Mouse (Mus musculus) CH12.LX (cell line): ENCODE results near the gene Rhpn2. TPM values are rescaled to one million over a fixed set of nuclear protein-coding genes. Genes with fewer than 3 reads are reported as not detected.
A peak's percentile ranks its signal among the peaks of the same experiment; 100 is the strongest.

Experiments used
- DNase-seq: peaks from one replicate; pipeline ENCODE4 v3.0.0-alpha.2; 2013; ENCODE audit errors: extremely low read depth
- H3K27ac ChIP-seq: 2 replicates; pipeline ENCODE4 v1.5.1; 2012; ENCODE audit warnings: low read depth, mild to moderate bottlenecking, control low read depth, moderate library complexity; ENCODE audit not compliant: insufficient read depth
- H3K27me3 ChIP-seq: replicated peaks from 2 replicates; pipeline ENCODE3; 2012; ENCODE audit warnings: inconsistent platforms
- H3K36me3 ChIP-seq, 2 experiments: replicated peaks in 1 of 2; 2 replicates each; pipeline versions ENCODE3 to v1.6.1; 2012; ENCODE audit warnings: inconsistent platforms in 1 of 2, low read length in 1 of 2, mild to moderate bottlenecking in 1 of 2, mixed read lengths in 1 of 2, moderate library complexity in 1 of 2; ENCODE audit not compliant: control insufficient read depth in 1 of 2, insufficient read depth in 1 of 2
- H3K4me1 ChIP-seq, 2 experiments: 2 replicates each; pipeline ENCODE4 v1.6.1; 2012; ENCODE audit warnings: inconsistent platforms in 1 of 2, moderate library complexity in 1 of 2; ENCODE audit not compliant: insufficient read depth in 2 of 2, control insufficient read depth in 1 of 2
- H3K4me2 ChIP-seq: 2 replicates; pipeline ENCODE4 v1.6.1; 2012; ENCODE audit warnings: low read depth, mild to moderate bottlenecking, control low read depth; ENCODE audit not compliant: poor library complexity, insufficient read depth, severe bottlenecking
- H3K4me3 ChIP-seq, 3 experiments: fragments of 150-350 bp in 1 of 3; sonication (generic) in 1 of 3; replicated peaks in 1 of 3; 2 replicates each; pipeline versions ENCODE3 to v1.5.1; 2011 to 2012; ENCODE audit warnings: low read depth in 2 of 3, low read length in 2 of 3, mild to moderate bottlenecking in 2 of 3, moderate library complexity in 2 of 3, control low read depth in 1 of 3, improper control_type of control experiment in 1 of 3, inconsistent platforms in 1 of 3, mixed read lengths in 1 of 3; ENCODE audit not compliant: poor library complexity in 1 of 3
- H3K79me2 ChIP-seq: replicated peaks from 2 replicates; pipeline ENCODE4 v1.6.1; 2012; ENCODE audit warnings: mild to moderate bottlenecking, moderate library complexity; ENCODE audit not compliant: control insufficient read depth, poor library complexity, insufficient read depth, severe bottlenecking; ENCODE audit errors: extremely low read depth
- H3K9ac ChIP-seq: 2 replicates; pipeline ENCODE4 v1.6.1; 2012; ENCODE audit warnings: low read depth, mild to moderate bottlenecking, control low read depth, moderate library complexity; ENCODE audit not compliant: insufficient read depth
- H3K9me3 ChIP-seq: replicated peaks from 2 replicates; pipeline ENCODE3; 2012; ENCODE audit warnings: low read length, inconsistent platforms, mixed read lengths
- BHLHE40 ChIP-seq: IDR thresholded peaks from 2 replicates; pipeline ENCODE4 v1.6.1; 2011; ENCODE audit warnings: mild to moderate bottlenecking, low read depth, low read length, improper control_type of control experiment
- CHD1 ChIP-seq: IDR thresholded peaks from 2 replicates; pipeline ENCODE4 v1.6.1; 2012; ENCODE audit warnings: low read depth, low read length, improper control_type of control experiment, inconsistent platforms
- CHD2 ChIP-seq: IDR thresholded peaks from 2 replicates; pipeline ENCODE4 v1.6.1; 2011; ENCODE audit warnings: low read length, improper control_type of control experiment
- CTCF ChIP-seq, 2 experiments: IDR thresholded peaks in 1 of 2; conservative IDR thresholded peaks in 1 of 2; 2 replicates each; pipeline ENCODE4 v1.5.1; 2011 to 2012; ENCODE audit warnings: low read depth in 2 of 2, low read length in 2 of 2, improper control_type of control experiment in 1 of 2, inconsistent platforms in 1 of 2, mild to moderate bottlenecking in 1 of 2, moderate library complexity in 1 of 2
- E2F4 ChIP-seq: IDR thresholded peaks from 2 replicates; pipeline ENCODE4 v1.6.1; 2011; ENCODE audit warnings: low read depth, low read length, improper control_type of control experiment; ENCODE audit not compliant: insufficient replicate concordance
- HCFC1 ChIP-seq: IDR thresholded peaks from 2 replicates; pipeline ENCODE4 v1.6.1; 2012; ENCODE audit warnings: low read depth, mild to moderate bottlenecking, inconsistent platforms, low read length, improper control_type of control experiment
- KAT2A ChIP-seq: IDR thresholded peaks from 2 replicates; pipeline ENCODE4 v1.6.1; 2012; ENCODE audit warnings: low read length, improper control_type of control experiment, inconsistent platforms; ENCODE audit not compliant: insufficient replicate concordance
- MAX ChIP-seq: IDR thresholded peaks from 2 replicates; pipeline ENCODE4 v1.6.1; 2011; ENCODE audit warnings: low read length, improper control_type of control experiment
- MAZ ChIP-seq: IDR thresholded peaks from 2 replicates; pipeline ENCODE4 v1.6.1; 2012; ENCODE audit warnings: low read depth, mild to moderate bottlenecking, inconsistent platforms, low read length, improper control_type of control experiment, moderate library complexity
- MXI1 ChIP-seq: IDR thresholded peaks from 2 replicates; pipeline ENCODE4 v1.6.1; 2011; ENCODE audit warnings: mild to moderate bottlenecking, low read depth, low read length, improper control_type of control experiment
- NELFE ChIP-seq: IDR thresholded peaks from 2 replicates; pipeline ENCODE4 v1.6.1; 2011; ENCODE audit warnings: low read depth, low read length, improper control_type of control experiment
- NRF1 ChIP-seq: IDR thresholded peaks from 2 replicates; pipeline ENCODE4 v1.6.1; 2014; ENCODE audit warnings: low read depth, mild to moderate bottlenecking, inconsistent platforms, low read length, improper control_type of control experiment, moderate library complexity
- POLR2A ChIP-seq: IDR thresholded peaks from 2 replicates; pipeline ENCODE4 v1.6.1; 2011; ENCODE audit warnings: low read depth, mild to moderate bottlenecking, improper control_type of control experiment, low read length
- POLR2AphosphoS2 ChIP-seq: IDR thresholded peaks from 2 replicates; pipeline ENCODE4 v1.6.1; 2011; ENCODE audit warnings: low read depth, low read length, improper control_type of control experiment
- RAD21 ChIP-seq: IDR thresholded peaks from 2 replicates; pipeline ENCODE4 v1.6.1; 2011; ENCODE audit warnings: low read depth, mild to moderate bottlenecking, low read length, improper control_type of control experiment, moderate library complexity
- SMC3 ChIP-seq: IDR thresholded peaks from 2 replicates; pipeline ENCODE4 v1.6.1; 2011; ENCODE audit warnings: low read depth, low read length, improper control_type of control experiment
- TCF12 ChIP-seq: IDR thresholded peaks from 2 replicates; pipeline ENCODE4 v1.6.1; 2014; ENCODE audit warnings: low read depth, mild to moderate bottlenecking, inconsistent platforms, low read length, improper control_type of control experiment
- UBTF ChIP-seq: IDR thresholded peaks from 2 replicates; pipeline ENCODE4 v1.6.1; 2012; ENCODE audit warnings: low read depth, mild to moderate bottlenecking, inconsistent platforms, low read length, improper control_type of control experiment, moderate library complexity
- USF1 ChIP-seq: IDR thresholded peaks from 2 replicates; pipeline ENCODE4 v1.6.1; 2014; ENCODE audit warnings: low read depth, mild to moderate bottlenecking, inconsistent platforms, low read length, improper control_type of control experiment
- ZC3H11A ChIP-seq: IDR thresholded peaks from 2 replicates; pipeline ENCODE4 v1.6.1; 2012; ENCODE audit warnings: low read depth, mild to moderate bottlenecking, inconsistent platforms, low read length, improper control_type of control experiment
- ZNF384 ChIP-seq: IDR thresholded peaks from 2 replicates; pipeline ENCODE4 v1.6.1; 2012; ENCODE audit warnings: low read depth, low read length, improper control_type of control experiment, inconsistent platforms
- dilution Hi-C: fragments of 300-500 bp; cut with MboI; formaldehyde crosslinking; loops from 2 replicates; pipeline ENCODE4 v1.14.3; 2020; ENCODE audit warnings: low sequenced_read_pairs; ENCODE audit not compliant: extremely low pct_unique_long_range_greater_than_20kb, extremely low pct_ligation_motif_present
- in situ Hi-C: fragments of 300-500 bp; cut with MboI; formaldehyde crosslinking; loops from 3 replicates; pipeline ENCODE4 v1.14.3; 2019; ENCODE audit warnings: low sequenced_read_pairs, low pct_ligation_motif_present, low pct_unique_long_range_greater_than_20kb, mixed read lengths
- polyA plus RNA-seq: library from polyadenylated mRNA; unstranded; fragments of >175 nt; gene quantifications from 2 replicates; pipeline ENCODE4 v1.2.1, GENCODE M21; 2012; ENCODE audit warnings: low read depth; ENCODE audit not compliant: insufficient read length
- total RNA-seq, 2 experiments: library from RNA; depleted of rRNA; stranded (reverse); fragments of 300-350 nt in 1 of 2; fragments of >200 nt in 1 of 2; gene quantifications; 2 replicates each; pipeline ENCODE4 v1.2.3; 2012 to 2014

The Rhpn2 gene
- total and polyA plus RNA-seq, 3 experiments, result 0.13 to 0.63 (median 0.17) TPM

- H3K27ac ChIP-seq, result no peak overlapping the region
- DNase-seq, result no peak
- in situ Hi-C loops (loop anchor here (25.0 kb wide), 1 partner anchor 169 kb away; the partner anchor contains the start of gene Nudt19), dilution Hi-C loops (no loop called here)
- H3K4me3 ChIP-seq, result no peak overlapping the region
- peaks cover 24 to 39% of the 10 kb centered on the region in 2 experiments for H3K36me3 ChIP-seq
- TF ChIP-seq BHLHE40 (peak; percentile 51), RAD21 (peak; percentile 29), CTCF (conservative IDR thresholded peaks at IDR 0.05 in 1 of 2, IDR thresholded peaks at IDR 0.05 in 1 of 2; ENCODE audit: low read depth in 2 of 2, low read length in 2 of 2) (peak; percentile 19 to 54; a peak in 2 of 4 replicates), SMC3 (peak; percentile 8; the same call in 1 of the 2 replicates), TCF12 (no peak), ZNF384 (peak; percentile 82)
- H3K9me3 ChIP-seq, result no peaks in the 10 kb centered on the region
- H3K27me3 ChIP-seq, result no peaks in the 10 kb centered on the region
- H3K79me2 ChIP-seq, result peaks cover 17% of the 10 kb centered on the region
- H3K9ac ChIP-seq, result no peak overlapping the region
- H3K4me1 ChIP-seq, result peaks cover 8 to 24% of the 10 kb centered on the region in 2 experiments
- no peak overlapping the region for H3K4me2 ChIP-seq
Measured at GRCm38 (mm10) chr7:35392935-35393334, 59.0 kb downstream of the Rhpn2 start.

- DNase-seq, result peak; percentile 49
- H3K4me1 ChIP-seq, result peaks cover 12 to 24% of the 10 kb centered on the region in 2 experiments
- H3K27me3 ChIP-seq, result no peaks in the 10 kb centered on the region
- in situ Hi-C loops (loop anchor here (25.0 kb wide), 1 partner anchor 166 kb away; the partner anchor contains the start of gene Nudt19), dilution Hi-C loops (no loop called here)
- peaks cover 31 to 63% of the 10 kb centered on the region in 2 experiments for H3K36me3 ChIP-seq
- H3K9me3 ChIP-seq, result no peaks in the 10 kb centered on the region
- peaks cover 17% of the 10 kb centered on the region for H3K79me2 ChIP-seq
- H3K27ac ChIP-seq, result no peak overlapping the region
- peak in 1 of 2 experiments; percentile 24; a peak in 1 of 4 replicates for TF ChIP-seq CTCF (conservative IDR thresholded peaks at IDR 0.05 in 1 of 2, IDR thresholded peaks at IDR 0.05 in 1 of 2; ENCODE audit: low read depth in 2 of 2, low read length in 2 of 2)
- peak; percentile 34; the same call in 1 of the 2 replicates for TF ChIP-seq MAX
- no peak for TF ChIP-seq MXI1
- peak; percentile 38; the same call in 1 of the 2 replicates for TF ChIP-seq BHLHE40
- peak overlapping the region; percentile 71 to 87 (median 80) for H3K4me3 ChIP-seq
- H3K4me2 ChIP-seq, result peak overlapping the region; percentile 75
- H3K9ac ChIP-seq, result peak overlapping the region; percentile 48
Measured at GRCm38 (mm10) chr7:35395734-35396456, 61.9 kb downstream of the Rhpn2 start.

- peaks cover 35 to 67% of the 10 kb centered on the region in 2 experiments for H3K36me3 ChIP-seq
- DNase-seq, result peak; percentile 98
- in situ Hi-C loops (loop anchor here (25.0 kb wide), 1 partner anchor 166 kb away; the partner anchor contains the start of gene Nudt19), dilution Hi-C loops (no loop called here)
- no peaks in the 10 kb centered on the region for H3K27me3 ChIP-seq
- H3K4me1 ChIP-seq, result peaks cover 12 to 21% of the 10 kb centered on the region in 2 experiments
- no peak within 1 kb of the TSS for H3K27ac ChIP-seq
- H3K79me2 ChIP-seq, result peaks cover 17% of the 10 kb centered on the region
- no peaks in the 10 kb centered on the region for H3K9me3 ChIP-seq
- H3K4me3 ChIP-seq, result peak within 1 kb of the TSS; percentile 71 to 87 (median 80)
- H3K9ac ChIP-seq, result peak within 1 kb of the TSS; percentile 55
- H3K4me2 ChIP-seq, result peak within 1 kb of the TSS; percentile 75
- TF ChIP-seq POLR2A, result peak; percentile 85
- TF ChIP-seq POLR2AphosphoS2, result no peak
- peak; percentile 50; the same call in 1 of the 2 replicates for TF ChIP-seq ZNF384
- TF ChIP-seq NRF1, result peak; percentile 49; the same call in 1 of the 2 replicates
- TF ChIP-seq USF1, result no peak
- no peak; the same call in 1 of the 2 replicates for TF ChIP-seq MAX
- no peak for TF ChIP-seq ZC3H11A
- TF ChIP-seq CHD1, result no peak
- no peak for TF ChIP-seq UBTF
- peak; percentile 81 for TF ChIP-seq HCFC1
- peak; percentile 58; the same call in 1 of the 2 replicates for TF ChIP-seq KAT2A
- peak; percentile 97 for TF ChIP-seq CHD2
- TF ChIP-seq E2F4, result peak; percentile 86; the same call in 1 of the 2 replicates
- TF ChIP-seq SMC3, result no peak
- peak; percentile 51; the same call in 1 of the 2 replicates for TF ChIP-seq MAZ
- peak; percentile 55 for TF ChIP-seq NELFE
Measured at GRCm38 (mm10) chr7:35396542-35397168, 62.7 kb downstream of the Rhpn2 start, which contains the start of the genes Faap24 and Cep89. TSS of gene Faap24 (minus strand) at chr7:35396836. TSS of gene Cep89 (plus strand) at chr7:35397035.
